Mouse (Mus musculus): ENCODE measurements around the gene Cdx2.

GRCm38 (mm10) chr5:147329946-147330345 lies 22.9 kb upstream of the Cdx2 start:
- TF ChIP-seq CHD2 (IDR thresholded peaks at IDR 0.05; ENCODE audit: low read depth, low read length) (no peak), HCFC1 (IDR thresholded peaks at IDR 0.05; ENCODE audit: borderline replicate concordance, insufficient read depth, low read length) (no peak), MAFK (IDR thresholded peaks at IDR 0.05; ENCODE audit: insufficient read depth, low read depth, low read length) (no peak), ZNF384 (IDR thresholded peaks at IDR 0.05; ENCODE audit: low read depth, low read length) (no peak), ZC3H11A (IDR thresholded peaks at IDR 0.05; ENCODE audit: borderline replicate concordance, low read depth, low read length) (no peak)
